Mouse (Mus musculus): ENCODE measurements at regions not wholly inside any gene's neighbourhood (a gene's known extent, or its start where the extent isn't known, plus 50 kb on each side); places are given as distances from the start of the nearest gene placed in this dataset.

GRCm38 (mm10) chr11:19521721-19522120 is 402.5 kb upstream of the Spred2 start:
- TF ChIP-seq CTCF (IDR thresholded peaks at IDR 0.05; ENCODE audit: extremely low read depth, insufficient read depth, low read length) (no peak), POLR2A (IDR thresholded peaks at IDR 0.05; ENCODE audit: extremely low read depth, insufficient read depth, low read length) (no peak)

Data from cortical plate, adult 2 months (tissue).